7 mouse cellular contexts compared by ENCODE assay signal in the genomic region with DNA sequence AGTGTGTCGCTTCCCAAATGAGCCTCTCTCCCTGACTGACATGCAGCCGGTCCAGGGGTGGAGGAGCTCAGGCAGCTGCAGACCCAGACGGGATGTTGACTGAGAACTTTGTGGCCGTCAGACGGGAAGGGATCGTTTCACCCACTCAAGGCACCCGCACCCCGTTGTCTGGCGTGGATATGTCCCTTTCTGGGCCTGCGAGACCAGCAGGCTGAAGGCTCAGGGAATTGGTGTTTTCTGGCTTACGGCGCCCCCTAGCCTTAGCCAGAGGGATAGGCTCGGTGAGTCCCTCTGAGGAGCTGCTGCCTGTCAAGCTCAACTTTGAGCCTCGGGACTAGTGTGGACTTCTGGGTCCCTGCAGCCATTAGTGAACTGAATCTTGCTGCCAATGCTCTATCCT. TPM values are rescaled to one million over a fixed set of nuclear protein-coding genes. Genes with fewer than 3 reads are reported as not detected.
A peak's percentile ranks its signal among the peaks of the same experiment; 100 is the strongest.
DNase-seq lines count a peak whose midpoint lies in the region; ATAC-seq and TF ChIP-seq lines count a peak whose summit lies in the region.

No protein-coding gene starts in this region.

- no peaks in the 10 kb centered on the region for H3K9me3 ChIP-seq in limb, embryonic 11.5 days (ENCODE audit: control insufficient read depth, low read length)
- H3K9me3 ChIP-seq in midbrain, embryonic 13.5 days, result no peaks in the 10 kb centered on the region

- no peak overlapping the region; the same call in 1 of the 2 replicates for H3K9ac ChIP-seq in limb, embryonic 11.5 days (ENCODE audit: low read length)
- H3K9ac ChIP-seq in midbrain, embryonic 13.5 days (replicated peaks), result no peak overlapping the region

- H3K27ac ChIP-seq in limb, embryonic 11.5 days (replicated peaks; ENCODE audit: low read depth, low read length), result peak overlapping the region; percentile 94
- no peak overlapping the region for H3K27ac ChIP-seq in midbrain, embryonic 13.5 days
- no peak overlapping the region for H3K27ac ChIP-seq in spleen, adult 2 months (ENCODE audit: insufficient read depth, low read length)

- H3K36me3 ChIP-seq in limb, embryonic 11.5 days (ENCODE audit: control insufficient read depth, insufficient read depth, low read length), result no peaks in the 10 kb centered on the region
- no peaks in the 10 kb centered on the region for H3K36me3 ChIP-seq in midbrain, embryonic 13.5 days
- no peaks in the 10 kb centered on the region for H3K36me3 ChIP-seq in spleen, adult 2 months (ENCODE audit: control insufficient read depth, insufficient read depth, low read length)

- H3K4me2 ChIP-seq in limb, embryonic 11.5 days (ENCODE audit: low read depth, severe bottlenecking), result peak overlapping the region; percentile 49
- peak overlapping the region; percentile 50 for H3K4me2 ChIP-seq in midbrain, embryonic 13.5 days (replicated peaks)

- H3K27me3 ChIP-seq in limb, embryonic 11.5 days (ENCODE audit: control insufficient read depth, insufficient read depth, low read length), result no peaks in the 10 kb centered on the region
- H3K27me3 ChIP-seq in midbrain, embryonic 13.5 days, result peaks cover 24% of the 10 kb centered on the region
- peaks cover 6% of the 10 kb centered on the region; the same call in 1 of the 2 replicates for H3K27me3 ChIP-seq in spleen, adult 2 months (ENCODE audit: control insufficient read depth, insufficient read depth, low read length)

- TF ChIP-seq POLR2A in spleen, adult 2 months (IDR thresholded peaks at IDR 0.05; ENCODE audit: low read depth, low read length), result no peak

- ATAC-seq in limb, embryonic 11.5 days (ENCODE audit: insufficient number of reproducible peaks, low FRiP score, low TSS enrichment, low read depth), result peak; percentile 36; the same call in 1 of the 2 replicates
- peak; percentile 43; the same call in 1 of the 2 replicates for ATAC-seq in midbrain, embryonic 13.5 days

- 1% methylated on average over 14 of the region's 14 CpGs for WGBS in limb, embryonic 11.5 days
- 4% methylated on average over 14 of the region's 14 CpGs for WGBS in midbrain, embryonic 13.5 days
- WGBS in spleen, adult 2 months, result 3% methylated on average over 14 of the region's 14 CpGs

- 0 out of 2 replicates have a peak overlapping the region, but pooled peaks have one; percentile 7 for H3K4me3 ChIP-seq in limb, embryonic 11.5 days (ENCODE audit: low read depth, low read length)
- peak overlapping the region; percentile 24 for H3K4me3 ChIP-seq in midbrain, embryonic 13.5 days (replicated peaks)
- H3K4me3 ChIP-seq in spleen, adult 2 months (ENCODE audit: extremely low read depth, insufficient read depth, insufficient read length), result no peak overlapping the region

- H3K4me1 ChIP-seq in limb, embryonic 11.5 days (ENCODE audit: control insufficient read depth, insufficient read depth, low read length), result peaks cover 15% of the 10 kb centered on the region
- H3K4me1 ChIP-seq in midbrain, embryonic 13.5 days (replicated peaks), result peaks cover 28% of the 10 kb centered on the region
- no peaks in the 10 kb centered on the region for H3K4me1 ChIP-seq in spleen, adult 2 months (ENCODE audit: control insufficient read depth, insufficient read depth, insufficient read length)

- peak; percentile 56; the same call in 1 of the 2 replicates for TF ChIP-seq CTCF in spleen, adult 2 months (IDR thresholded peaks at IDR 0.05; ENCODE audit: extremely low read depth, insufficient read depth, insufficient read length, insufficient replicate concordance)

- DNase-seq in adrenal gland, postnatal 25 days, result peak; percentile 80
- DNase-seq in embryo, embryonic 9.5 days (ENCODE audit: extremely low spot score), result peak; percentile 83
- peak; percentile 98 for DNase-seq in heart, adult 11 months
- peak; percentile 86 for DNase-seq in kidney, adult 18-20 months
- DNase-seq in limb, embryonic 11.5 days (ENCODE audit: low spot score), result peak; percentile 92
- DNase-seq in spleen, adult 2 months (ENCODE audit: low read depth in 1 of 2, low spot score in 2 of 2), result peak in 1 of 2 experiments; percentile 34

RNA-seq across cellular contexts. Expression of a gene that starts 4.1 kb away (rescaled TPM):
- total RNA-seq in adrenal gland, postnatal 25 days (2021), result 388 and 389 TPM in 2 replicates
- 50.9 and 53.9 TPM in 2 replicates for polyA plus RNA-seq in limb, embryonic 11.5 days (2014; fragmentation: Nextera tagmentation; extraction: Ambion mirVana)
- 16.3 and 19.9 TPM in 2 replicates for polyA plus RNA-seq in midbrain, embryonic 13.5 days (2015; fragmentation: Nextera tagmentation; extraction: Ambion mirVana)
- 25.3 and 54.1 TPM in 2 replicates for polyA plus RNA-seq in spleen, adult 2 months (2012; rRNA removed)
